Mouse (Mus musculus) kidney, adult 8-10 months (tissue): ENCODE data around the gene Gm960.
"Not testable (repeated sequence)": the region's sequence is repeated elsewhere in the genome, so short reads cannot be mapped to it uniquely, and the experiment has no call there.

Experiments
- DNase-seq, 2 experiments: peaks; one replicate each; pipeline ENCODE4 v3.0.0; 2022

Gene Gm960

GRCm38 (mm10) chr19:4586783-4587182 is 111.7 kb downstream of the Gm960 start:
- DNase-seq: not testable (repeated sequence)

- DNase-seq: no peak
Observed at GRCm38 (mm10) chr19:4583856-4584255, 114.6 kb downstream of the Gm960 start.

DNA sequence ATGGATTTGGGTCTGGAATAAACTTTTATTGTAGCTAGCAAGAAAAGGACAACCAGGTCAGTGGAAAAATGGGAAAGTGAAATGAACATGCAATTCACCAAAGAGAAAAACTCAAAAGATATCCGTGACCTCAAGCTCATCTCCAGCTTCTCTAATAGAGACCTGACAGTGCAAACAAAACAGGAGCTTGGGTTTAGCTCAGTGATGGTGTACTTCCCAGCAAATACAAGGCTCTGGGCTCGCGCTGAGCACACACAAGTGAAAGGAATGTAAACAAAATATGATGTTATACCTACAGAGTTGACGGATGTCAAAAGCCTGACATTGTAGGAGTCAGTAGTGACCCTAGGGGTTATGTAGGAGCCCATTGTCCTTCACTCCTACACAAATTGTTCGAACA is 119.2 kb downstream of the Gm960 start:
- no peak for DNase-seq

GRCm38 (mm10) chr19:4578799-4579198 is 119.7 kb downstream of the Gm960 start:
- peak in 1 of 2 experiments; percentile 44 for DNase-seq
